Mouse (Mus musculus) MEL (cell line): ENCODE measurements around the gene 4933417A18Rik.
"Not testable (repeated sequence)": the region's sequence is repeated elsewhere in the genome, so short reads cannot be mapped to it uniquely, and the experiment has no call there.

ENCODE experiments used
- CHD1 ChIP-seq: IDR thresholded peaks from 2 replicates; pipeline ENCODE4 v1.6.1; 2012; ENCODE audit warnings: low read depth, mild to moderate bottlenecking, inconsistent platforms, low read length, improper control_type of control experiment
- CTCF ChIP-seq, 3 experiments: IDR thresholded peaks in 2 of 3; conservative IDR thresholded peaks in 1 of 3; 2 replicates each; pipeline ENCODE4 v1.5.1; 2011 to 2012; ENCODE audit warnings: low read length in 3 of 3, low read depth in 2 of 3, mild to moderate bottlenecking in 2 of 3, improper control_type of control experiment in 1 of 3, inconsistent platforms in 1 of 3, mixed read lengths in 1 of 3, moderate library complexity in 1 of 3; ENCODE audit not compliant: control insufficient read depth in 1 of 3, insufficient read depth in 1 of 3, poor library complexity in 1 of 3, severe bottlenecking in 1 of 3
- ELF1 ChIP-seq: IDR thresholded peaks from 2 replicates; pipeline ENCODE4 v1.6.1; 2014; ENCODE audit warnings: low read depth, mild to moderate bottlenecking, inconsistent platforms, low read length, improper control_type of control experiment, moderate library complexity
- EP300 ChIP-seq, 2 experiments: IDR thresholded peaks; 2 replicates each; pipeline ENCODE4 v1.6.1; 2011; ENCODE audit warnings: improper control_type of control experiment in 2 of 2, low read length in 2 of 2, low read depth in 1 of 2, mild to moderate bottlenecking in 1 of 2
- MXI1 ChIP-seq: IDR thresholded peaks from 2 replicates; pipeline ENCODE4 v1.6.1; 2011; ENCODE audit warnings: mild to moderate bottlenecking, low read depth, low read length, improper control_type of control experiment
- POLR2A ChIP-seq, 2 experiments: IDR thresholded peaks; 2 replicates each; pipeline ENCODE4 v1.6.1; 2011 to 2012; ENCODE audit warnings: low read length in 2 of 2, mild to moderate bottlenecking in 2 of 2, control low read depth in 1 of 2, improper control_type of control experiment in 1 of 2, low read depth in 1 of 2, moderate library complexity in 1 of 2; ENCODE audit not compliant: control insufficient read depth in 1 of 2, insufficient read depth in 1 of 2, poor library complexity in 1 of 2
- TAL1 ChIP-seq: IDR thresholded peaks from 2 replicates; pipeline ENCODE4 v1.6.1; 2012; ENCODE audit warnings: mild to moderate bottlenecking, inconsistent platforms, low read length, moderate library complexity, mixed read lengths
- UBTF ChIP-seq: IDR thresholded peaks from 2 replicates; pipeline ENCODE4 v1.6.1; 2012; ENCODE audit warnings: low read depth, mild to moderate bottlenecking, inconsistent platforms, low read length, improper control_type of control experiment, moderate library complexity, borderline replicate concordance; ENCODE audit not compliant: insufficient read depth
- ZC3H11A ChIP-seq: IDR thresholded peaks from 2 replicates; pipeline ENCODE4 v1.6.1; 2012; ENCODE audit warnings: low read depth, mild to moderate bottlenecking, inconsistent platforms, low read length, improper control_type of control experiment
- ZKSCAN1 ChIP-seq: IDR thresholded peaks from 2 replicates; pipeline ENCODE4 v1.6.1; 2012; ENCODE audit warnings: low read depth, mild to moderate bottlenecking, inconsistent platforms, low read length, improper control_type of control experiment, moderate library complexity
- ZMIZ1 ChIP-seq: IDR thresholded peaks from 2 replicates; pipeline ENCODE4 v1.6.1; 2012; ENCODE audit warnings: low read depth, mild to moderate bottlenecking, inconsistent platforms, low read length, improper control_type of control experiment, moderate library complexity
- ZNF384 ChIP-seq: IDR thresholded peaks from 2 replicates; pipeline ENCODE4 v1.6.1; 2012; ENCODE audit warnings: low read depth, mild to moderate bottlenecking, inconsistent platforms, low read length, improper control_type of control experiment

DNA sequence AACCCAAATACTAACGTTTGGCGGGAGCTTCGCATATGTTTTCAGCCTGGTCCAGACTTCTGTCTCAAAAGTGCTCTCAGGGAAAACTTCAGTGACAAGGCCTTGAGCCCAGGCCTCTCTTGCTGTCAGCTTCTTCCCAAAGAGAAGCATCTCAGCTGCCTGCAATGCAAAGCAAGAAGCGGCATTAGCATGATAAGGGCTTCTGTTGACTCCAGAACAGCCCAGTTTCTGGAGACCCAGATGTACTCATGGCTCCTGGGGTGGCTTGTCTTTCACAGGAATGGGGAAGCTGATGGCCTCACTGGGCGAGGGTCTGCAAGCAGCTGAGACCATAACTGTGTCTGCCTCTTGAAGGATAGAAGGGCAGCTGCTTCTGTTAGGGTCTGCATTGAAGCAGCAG, 54.4 kb downstream of the 4933417A18Rik start:
- TF ChIP-seq POLR2A (IDR thresholded peaks at IDR 0.05; ENCODE audit: control insufficient read depth in 1 of 2, insufficient read depth in 1 of 2, low read depth in 1 of 2, low read length in 2 of 2, poor library complexity in 1 of 2); CTCF (IDR thresholded peaks at IDR 0.05 in 2 of 3, conservative IDR thresholded peaks at IDR 0.05 in 1 of 3; ENCODE audit: control insufficient read depth in 1 of 3, insufficient read depth in 1 of 3, low read depth in 2 of 3, low read length in 3 of 3, poor library complexity in 1 of 3, severe bottlenecking in 1 of 3); ZKSCAN1; ZMIZ1; UBTF; MXI1; EP300 (IDR thresholded peaks at IDR 0.05; ENCODE audit: low read depth in 1 of 2, low read length in 2 of 2); ZNF384; ZC3H11A; CHD1; TAL1; ELF1: not testable (repeated sequence)
